Mouse (Mus musculus) spleen, postnatal 4 days (tissue): Measurements from ENCODE around the gene Nfs1.
"Not testable (repeated sequence)": the region's sequence is repeated elsewhere in the genome, so short reads cannot be mapped to it uniquely, and the experiment has no call there.

Experiments used
- DNase-seq, 2 experiments: peaks; one replicate each; pipeline ENCODE4 v3.0.0; 2022; ENCODE audit warnings: low spot score in 2 of 2

Gene Nfs1

GRCm38 (mm10) chr2:156143953-156144724 is at the start of gene Nfs1, which contains the start of gene Romo1:
Nfs1 (minus strand) TSS chr2:156144186.
Romo1 (plus strand) TSS chr2:156144039.
- DNase-seq: peak; percentile 89 to 93

- DNase-seq: no peak
Observed at GRCm38 (mm10) chr2:156193066-156193862, 49.3 kb upstream of the Nfs1 start.

DNA sequence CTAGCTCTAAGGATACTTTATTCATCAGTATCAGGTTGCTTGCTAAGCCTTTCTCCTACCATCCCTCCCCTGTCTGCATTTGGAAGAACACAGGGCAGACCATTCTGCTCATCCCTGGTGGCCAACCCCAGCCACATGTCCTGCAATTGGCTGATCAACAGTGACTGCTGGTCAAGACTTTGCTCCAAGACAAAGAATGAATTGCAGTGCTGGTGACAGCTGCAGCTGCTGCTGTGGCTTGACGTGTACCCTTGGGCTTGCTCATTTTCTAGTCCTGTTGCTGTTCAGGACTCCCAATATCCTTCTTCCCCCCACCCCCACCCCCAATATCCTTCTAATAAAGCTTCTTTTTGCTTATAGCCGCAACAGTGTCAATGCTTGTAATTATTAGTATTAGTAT is 48.1 kb upstream of the Nfs1 start:
- DNase-seq: no peak

DNA sequence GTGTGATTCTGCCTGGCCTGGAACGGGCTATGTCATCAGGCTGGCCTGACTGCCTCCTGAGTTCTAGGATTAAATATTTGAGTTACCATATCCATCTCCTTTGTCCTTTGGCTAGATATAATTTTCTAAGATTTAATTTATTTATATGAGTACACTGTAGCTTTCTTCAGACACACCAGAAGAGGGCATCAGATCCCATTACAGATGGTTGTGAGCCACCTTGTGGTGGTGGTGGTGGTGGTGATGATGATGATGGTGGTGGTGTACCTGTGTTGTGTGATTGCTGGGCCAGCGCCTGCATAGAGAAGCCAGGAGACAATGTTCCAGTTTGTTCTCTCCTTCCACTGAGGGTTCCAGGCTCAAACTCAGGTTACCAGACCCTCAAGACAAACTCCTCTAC is 47.6 kb upstream of the Nfs1 start:
- DNase-seq: no peak

DNA sequence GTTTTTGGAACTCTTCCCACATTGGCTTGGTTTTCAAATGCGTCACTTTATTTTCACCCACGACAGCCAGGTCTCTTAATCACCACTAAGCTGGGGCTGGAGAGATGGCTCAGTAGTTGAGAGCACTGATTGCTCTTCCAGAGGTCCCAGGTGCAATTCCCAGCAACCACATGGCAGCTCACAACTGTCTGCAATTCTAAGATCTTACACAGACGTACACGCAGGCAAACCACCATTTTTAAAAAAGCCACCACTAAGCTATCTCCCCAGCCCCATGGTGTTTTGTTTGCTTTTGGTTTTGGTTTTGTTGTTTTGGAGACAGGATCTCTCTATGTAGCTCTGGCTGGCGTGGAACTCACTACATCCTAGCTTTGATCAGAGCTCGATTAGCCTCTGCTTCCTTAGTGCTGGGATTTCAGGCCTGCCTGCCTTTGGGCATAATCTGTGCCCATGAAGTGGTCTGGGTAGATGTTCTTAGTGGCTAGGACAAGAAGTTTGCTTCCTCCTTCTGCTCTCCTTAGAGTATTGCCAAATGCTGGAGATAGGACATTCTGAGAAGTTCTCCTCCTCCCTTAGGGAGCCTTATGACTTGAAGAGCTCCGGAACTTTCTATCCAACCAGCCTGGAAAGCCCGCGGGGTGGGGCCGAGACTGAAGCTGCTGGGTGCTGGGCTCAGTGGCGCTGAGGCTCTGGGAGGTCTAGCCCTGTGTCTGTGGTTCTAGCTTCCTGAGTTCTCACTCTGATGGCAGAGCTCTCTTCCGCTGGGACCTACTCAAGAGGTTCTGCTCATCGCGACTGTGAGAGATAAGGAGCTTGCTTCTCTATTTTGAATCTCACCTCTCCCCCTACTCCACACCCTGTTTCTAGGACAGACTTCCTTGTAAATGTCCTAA is 46.3 kb upstream of the Nfs1 start:
- DNase-seq: peak; percentile 44 to 76

- DNase-seq: not testable (repeated sequence)
Observed at GRCm38 (mm10) chr2:156189241-156189640, 45.3 kb upstream of the Nfs1 start.

DNA sequence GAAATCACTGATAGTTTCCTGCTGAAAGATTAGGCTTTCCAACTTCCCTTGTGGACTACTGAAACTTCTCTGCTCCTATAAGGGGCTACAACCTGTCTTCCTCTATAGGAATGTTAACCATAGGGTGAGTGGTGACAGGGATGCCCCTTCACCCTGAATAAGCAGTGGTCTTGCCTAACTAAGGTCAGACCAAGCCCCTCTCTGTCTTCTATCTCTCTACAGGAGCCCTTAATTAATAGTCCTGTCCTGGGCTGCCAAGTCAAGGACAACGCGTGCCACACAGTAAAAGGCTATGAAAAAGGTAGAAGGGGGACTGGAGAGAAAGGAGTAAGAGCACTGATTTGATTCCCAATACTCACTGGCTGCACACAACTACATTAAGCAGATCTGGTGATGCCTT is 37.6 kb upstream of the Nfs1 start:
- no peak for DNase-seq

DNA sequence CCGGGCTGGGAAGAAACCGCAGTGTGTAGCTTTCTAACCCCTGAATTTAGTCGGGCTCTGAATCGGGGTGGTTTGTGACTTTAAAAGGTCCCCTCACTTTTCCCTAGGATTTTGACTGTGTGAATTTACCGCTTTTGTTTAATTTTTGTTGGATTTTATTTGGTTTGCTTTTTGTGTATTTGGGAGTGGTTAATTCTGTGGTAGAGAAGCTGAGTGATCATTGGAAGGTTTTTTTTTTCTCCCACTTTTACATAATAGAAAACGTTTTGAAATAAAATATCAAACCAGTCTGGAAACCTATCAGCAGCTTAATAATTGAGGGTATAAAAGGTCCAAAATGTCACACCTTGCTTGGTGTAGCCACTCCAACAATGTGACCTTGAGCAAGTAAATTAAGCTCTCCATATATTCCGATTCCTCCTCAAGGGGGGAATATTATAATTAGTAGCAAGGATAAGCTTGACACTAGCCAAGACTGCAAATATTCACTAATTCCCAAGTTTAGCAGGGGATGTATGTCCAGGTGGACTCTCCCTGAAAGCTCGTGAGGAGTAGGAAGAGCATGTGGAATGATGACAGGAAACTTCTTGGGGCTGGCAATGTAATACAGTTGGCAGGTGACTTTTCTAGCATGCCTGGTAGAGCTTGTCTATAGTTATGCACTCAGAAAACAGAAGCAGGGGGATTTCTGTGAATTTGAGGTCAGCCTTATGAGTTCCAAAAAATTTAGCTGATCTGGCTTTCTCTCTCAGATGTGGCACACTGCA is 37.0 kb upstream of the Nfs1 start:
- no peak for DNase-seq

DNA sequence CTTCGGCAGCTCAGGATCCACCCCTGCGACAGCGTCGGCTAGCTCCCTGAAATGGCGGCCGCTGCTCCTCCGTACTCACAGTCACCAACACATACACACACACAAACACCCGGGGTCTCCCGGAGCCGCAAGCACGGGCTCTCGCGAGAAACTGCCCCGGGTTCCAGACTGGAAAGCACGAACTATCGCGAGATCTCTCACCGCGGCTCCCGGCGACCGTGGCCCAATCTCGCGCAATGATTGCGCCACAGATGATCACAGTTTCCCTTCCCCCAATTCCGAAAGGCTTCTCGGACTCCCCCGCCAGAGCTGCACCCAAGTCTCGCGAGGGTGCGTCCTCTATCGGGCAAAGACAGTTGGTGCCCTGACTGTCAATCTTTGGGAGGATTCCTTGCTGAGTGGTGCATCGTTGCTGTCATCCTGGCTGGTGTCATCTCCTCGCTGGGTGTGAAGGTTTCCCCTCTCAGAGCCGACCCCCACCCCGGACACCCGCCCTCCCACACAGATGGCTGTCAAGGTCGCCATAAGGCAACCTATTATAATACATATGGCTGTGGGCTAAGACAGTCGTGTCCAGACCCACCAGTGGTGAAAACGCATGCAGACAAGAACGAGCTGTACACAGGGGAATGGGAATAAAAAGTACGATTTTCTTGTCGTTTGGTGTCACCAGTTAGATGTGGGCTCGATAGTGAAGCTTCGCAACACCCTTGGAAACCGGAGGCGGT is 36.3 kb upstream of the Nfs1 start, which contains the start of gene Rbm39:
Rbm39 (minus strand) TSS at position 145 of the 728 bp plus-strand sequence.
- DNase-seq: peak; percentile 100

- DNase-seq: no peak
Observed at GRCm38 (mm10) chr2:156179796-156180093, 35.8 kb upstream of the Nfs1 start.

- DNase-seq: peak; percentile 83 to 92
Observed at GRCm38 (mm10) chr2:156179046-156179795, 35.2 kb upstream of the Nfs1 start.

DNA sequence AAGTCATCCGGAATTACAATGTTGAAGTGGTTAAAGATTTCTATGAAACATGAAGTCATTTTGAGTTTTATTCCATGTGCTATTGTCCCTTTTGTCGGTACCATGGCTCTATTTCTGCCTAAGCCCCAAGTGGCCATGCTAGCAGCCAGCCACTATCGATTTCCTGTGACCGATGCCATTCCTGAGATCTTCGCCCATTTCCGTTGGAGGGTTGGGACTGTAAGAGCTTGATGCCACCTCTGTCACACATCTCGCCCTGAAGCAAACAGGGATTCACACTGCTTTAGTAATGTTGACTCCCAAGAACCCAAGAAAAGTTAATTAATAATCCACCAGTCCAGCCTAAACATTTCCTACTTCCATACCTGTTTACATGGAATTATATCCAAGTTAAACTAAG is 33.7 kb upstream of the Nfs1 start:
- DNase-seq: no peak

DNA sequence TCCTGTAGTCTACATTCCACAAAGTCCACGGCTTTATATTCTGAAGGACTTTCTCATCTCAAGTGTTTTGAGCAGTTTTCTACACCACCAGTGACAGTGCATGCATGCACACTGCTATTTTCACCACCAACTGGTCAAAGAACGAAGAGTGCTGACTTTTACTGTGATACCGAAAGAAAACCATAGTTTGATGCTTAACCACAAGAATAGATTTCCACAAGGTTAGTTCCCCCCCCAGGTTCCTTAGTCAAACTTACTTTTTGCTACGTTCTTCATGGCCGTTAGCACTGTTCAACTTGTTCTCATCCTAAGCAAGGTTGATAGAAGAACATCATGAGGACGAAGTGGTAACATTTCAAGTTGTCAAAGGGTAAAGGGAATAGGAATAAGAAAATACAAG is 33.1 kb upstream of the Nfs1 start:
- DNase-seq: no peak

- no peak for DNase-seq
Observed at GRCm38 (mm10) chr2:156166557-156166956, 22.6 kb upstream of the Nfs1 start.

- DNase-seq: no peak
Observed at GRCm38 (mm10) chr2:156165478-156165877, 21.5 kb upstream of the Nfs1 start.

DNA sequence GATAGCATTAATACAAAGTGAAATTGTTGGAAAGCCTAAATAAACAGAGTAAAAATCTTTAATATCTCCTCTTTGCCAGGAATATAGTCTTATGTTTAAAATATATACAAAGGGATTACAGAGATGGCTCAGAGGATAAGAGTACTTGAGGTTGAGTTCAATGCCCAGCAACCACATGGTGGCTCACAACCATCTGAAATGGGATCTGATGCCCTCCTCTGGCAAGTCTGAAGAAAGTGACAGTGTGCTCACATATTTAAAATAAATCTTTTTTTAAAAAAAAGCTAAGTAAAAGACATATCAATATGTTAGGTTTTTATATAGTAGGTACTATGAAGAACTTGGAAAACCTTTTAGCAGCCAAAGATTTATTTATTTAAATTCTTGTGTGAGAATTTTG is 7.6 kb upstream of the Nfs1 start:
- no peak for DNase-seq

DNA sequence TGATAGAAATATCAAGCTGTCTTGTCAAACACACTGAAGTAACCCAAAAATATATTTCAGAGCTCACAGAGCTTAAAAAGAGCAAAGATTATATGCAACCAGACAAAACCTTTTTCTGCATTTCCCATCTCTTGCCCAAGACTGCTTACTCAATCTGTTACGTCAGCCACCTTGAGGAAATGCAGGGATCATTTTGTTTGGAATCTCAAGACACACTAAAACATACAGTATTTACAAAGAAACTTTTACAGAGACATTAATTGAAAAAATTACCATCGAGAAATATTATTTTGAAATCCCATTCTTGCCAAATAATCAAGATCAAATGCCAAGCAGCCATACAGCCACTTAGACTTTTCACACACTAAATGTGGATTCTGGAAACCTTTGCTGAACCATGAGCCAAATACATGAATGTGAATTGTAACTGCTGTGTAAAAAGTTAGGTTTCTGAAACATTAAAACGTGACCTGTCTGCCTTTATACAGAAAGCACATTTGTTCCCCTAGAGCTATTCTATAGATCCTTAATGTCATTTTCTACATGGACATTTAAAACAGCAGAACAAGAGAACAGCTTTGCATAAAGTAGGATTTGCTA is 3.4 kb upstream of the Nfs1 start:
- no peak for DNase-seq

DNA sequence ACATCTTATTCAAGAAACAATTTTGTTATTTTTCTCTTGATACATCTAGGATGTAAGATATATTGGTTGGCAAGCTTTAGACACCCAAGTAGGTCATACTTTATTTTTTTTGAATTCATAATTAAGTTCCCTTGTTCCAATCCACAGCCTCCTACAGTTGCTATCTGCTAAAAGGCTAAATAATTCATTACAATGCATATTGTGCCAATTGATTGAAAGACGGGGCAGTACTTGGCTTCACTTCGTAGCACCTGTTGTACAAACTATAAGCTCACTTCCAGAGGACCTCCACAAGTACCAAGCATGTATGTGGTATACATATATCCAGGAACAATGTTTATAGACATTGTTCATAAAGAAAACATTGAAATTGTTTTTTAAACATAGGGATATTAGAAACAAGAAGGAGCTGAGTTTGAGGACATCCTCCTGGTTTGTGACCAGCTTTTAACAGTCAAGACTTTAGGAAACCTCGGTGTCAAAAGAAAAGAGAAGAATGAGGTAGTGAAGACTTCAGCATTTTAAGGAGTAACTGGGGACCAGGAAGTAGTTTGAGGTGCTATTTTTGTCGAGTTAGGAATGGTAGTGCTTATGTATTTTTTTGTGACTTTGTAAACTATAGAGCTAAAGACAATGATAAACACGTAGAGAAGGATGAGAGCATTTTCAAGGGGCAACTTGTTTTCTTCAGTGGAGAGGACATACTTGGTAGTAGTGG is 2.4 kb upstream of the Nfs1 start:
- DNase-seq: no peak
